Mouse (Mus musculus) midbrain, embryonic 11.5 days (tissue): ENCODE measurements around the gene Gm10447. TPM values are rescaled to one million over a fixed set of nuclear protein-coding genes. Genes with fewer than 3 reads are reported as not detected.
"Not testable (repeated sequence)": the region's sequence is repeated elsewhere in the genome, so short reads cannot be mapped to it uniquely, and the experiment has no call there.

Source experiments
- ATAC-seq: fragments of 200-750 bp; cut with Nextera tagmentation; 2 replicates; pipeline ENCODE4 v1.8.0; 2017; ENCODE audit warnings: moderate TSS enrichment, moderate library complexity; ENCODE audit not compliant: low FRiP score
- DNase-seq: peaks from one replicate; pipeline ENCODE4 v3.0.0; 2015; ENCODE audit warnings: low spot score; ENCODE audit errors: missing footprints
- H3K27ac ChIP-seq: fragments of 300-500 bp; sonication (generic); 2 replicates; pipeline ENCODE4 v1.5.1; 2014; ENCODE audit warnings: low read depth, low read length
- H3K27me3 ChIP-seq: fragments of 300-500 bp; sonication (generic); 2 replicates; pipeline ENCODE4 v1.6.1; 2014; ENCODE audit warnings: mild to moderate bottlenecking, low read length, moderate library complexity, mixed read lengths; ENCODE audit not compliant: control insufficient read depth, insufficient read depth
- H3K36me3 ChIP-seq: fragments of 300-500 bp; sonication (generic); 2 replicates; pipeline ENCODE4 v1.6.1; 2014; ENCODE audit warnings: mild to moderate bottlenecking, low read length, moderate library complexity, mixed read lengths; ENCODE audit not compliant: control insufficient read depth, insufficient read depth
- H3K4me1 ChIP-seq: fragments of 300-500 bp; sonication (generic); 2 replicates; pipeline ENCODE4 v1.6.1; 2014; ENCODE audit warnings: low read length; ENCODE audit not compliant: control insufficient read depth, insufficient read depth
- H3K4me2 ChIP-seq: fragments of 300-500 bp; sonication (generic); 2 replicates; pipeline ENCODE4 v1.6.1; 2014; ENCODE audit warnings: mild to moderate bottlenecking, moderate library complexity
- H3K4me3 ChIP-seq: fragments of 300-500 bp; sonication (generic); 2 replicates; pipeline ENCODE4 v1.5.1; 2014; ENCODE audit warnings: low read depth, low read length
- H3K9ac ChIP-seq: fragments of 300-500 bp; sonication (generic); 2 replicates; pipeline ENCODE4 v1.6.1; 2014; ENCODE audit warnings: low read length
- H3K9me3 ChIP-seq: fragments of 300-500 bp; sonication (generic); 2 replicates; pipeline ENCODE4 v1.6.1; 2016; ENCODE audit warnings: low read length; ENCODE audit not compliant: control insufficient read depth
- WGBS: fragments of 180-500 bp; shearing (Covaris S2); extraction: QIAGEN DNeasy Blood & Tissue Kit; methylation state at CpG from one replicate; pipeline ENCODE4 v1.1.7; 2014; 5-methylcytosine and 5-hydroxymethylcytosine counted together
- polyA plus RNA-seq: library from polyadenylated mRNA; unstranded; fragments of >200 nt; fragmentation: Nextera tagmentation; extraction: Ambion mirVana; gene quantifications from 2 replicates; pipeline ENCODE4 v1.2.1, GENCODE M21; 2014

Gene Gm10447
- polyA plus RNA-seq, 1 experiment from 2014 or later, result not detected

- not testable (repeated sequence) for H3K27me3 ChIP-seq, DNase-seq, H3K9ac ChIP-seq, H3K27ac ChIP-seq, H3K4me2 ChIP-seq, ATAC-seq, H3K4me3 ChIP-seq, H3K9me3 ChIP-seq, H3K36me3 ChIP-seq, H3K4me1 ChIP-seq
- WGBS, result 88% methylated on average over 3 of the region's 3 CpGs
Observed at GRCm38 (mm10) chr11:53426914-53427313, 30.0 kb downstream of the Gm10447 start.

- Histone ChIP-seq H3K9ac (no peak overlapping the region), H3K27me3 (no peaks in the 10 kb centered on the region), H3K4me3 (no peak overlapping the region), H3K36me3 (no peaks in the 10 kb centered on the region), H3K9me3 (no peaks in the 10 kb centered on the region), H3K4me1 (peaks cover 7% of the 10 kb centered on the region), H3K4me2 (no peak overlapping the region), H3K27ac (no peak overlapping the region)
- 88% methylated on average over 6 of the region's 6 CpGs for WGBS
- DNase-seq (no peak), ATAC-seq (no peak)
Observed at GRCm38 (mm10) chr11:53425711-53426255, 31.1 kb downstream of the Gm10447 start.

- DNase-seq, result no peak
- ATAC-seq, result no peak
- H3K27ac ChIP-seq, result no peak overlapping the region
- H3K4me1 ChIP-seq, result peaks cover 7% of the 10 kb centered on the region
- no peak overlapping the region for H3K9ac ChIP-seq
- no peak overlapping the region for H3K4me2 ChIP-seq
- no peaks in the 10 kb centered on the region for H3K36me3 ChIP-seq
- H3K4me3 ChIP-seq, result no peak overlapping the region
- WGBS, result 88% methylated on average over 3 of the region's 3 CpGs
- no peaks in the 10 kb centered on the region for H3K9me3 ChIP-seq
- no peaks in the 10 kb centered on the region for H3K27me3 ChIP-seq
Observed at GRCm38 (mm10) chr11:53425251-53425650, 31.7 kb downstream of the Gm10447 start.

- Histone ChIP-seq H3K9ac (no peak overlapping the region), H3K27ac (no peak overlapping the region), H3K27me3 (no peaks in the 10 kb centered on the region), H3K4me2 (no peak overlapping the region), H3K36me3 (no peaks in the 10 kb centered on the region), H3K4me1 (peaks cover 5% of the 10 kb centered on the region), H3K9me3 (no peaks in the 10 kb centered on the region), H3K4me3 (no peak overlapping the region)
- WGBS, result 85% methylated on average over 2 of the region's 2 CpGs
- no peak for ATAC-seq
- DNase-seq, result no peak
Observed at GRCm38 (mm10) chr11:53424826-53425225, 32.1 kb downstream of the Gm10447 start.

GRCm38 (mm10) chr11:53423036-53423435 lies 33.9 kb downstream of the Gm10447 start, which contains the start of gene Leap2:
Gene Leap2, minus strand, starts transcription at chr11:53423170.
- Histone ChIP-seq H3K9me3 (no peaks in the 10 kb centered on the region), H3K4me1 (no peaks in the 10 kb centered on the region), H3K36me3 (no peaks in the 10 kb centered on the region), H3K27ac (no peak within 1 kb of the TSS), H3K4me2 (no peak within 1 kb of the TSS), H3K27me3 (no peaks in the 10 kb centered on the region), H3K9ac (no peak within 1 kb of the TSS), H3K4me3 (no peak within 1 kb of the TSS)
- DNase-seq (no peak), ATAC-seq (no peak)
- WGBS, result 92% methylated on average over 4 of the region's 4 CpGs

- Histone ChIP-seq H3K9ac (no peak overlapping the region), H3K9me3 (no peaks in the 10 kb centered on the region), H3K4me3 (no peak overlapping the region), H3K4me2 (no peak overlapping the region), H3K36me3 (peaks cover 15% of the 10 kb centered on the region), H3K27me3 (no peaks in the 10 kb centered on the region), H3K4me1 (no peaks in the 10 kb centered on the region), H3K27ac (no peak overlapping the region)
- DNase-seq (no peak), ATAC-seq (no peak)
Observed at GRCm38 (mm10) chr11:53418048-53418447, 38.9 kb downstream of the Gm10447 start.

- no peaks in the 10 kb centered on the region for H3K9me3 ChIP-seq
- H3K4me3 ChIP-seq, result no peak overlapping the region
- no peak overlapping the region for H3K4me2 ChIP-seq
- ATAC-seq, result no peak
- WGBS, result 95% methylated on average over 4 of the region's 4 CpGs
- no peak for DNase-seq
- H3K4me1 ChIP-seq, result no peaks in the 10 kb centered on the region
- no peak overlapping the region for H3K27ac ChIP-seq
- H3K36me3 ChIP-seq, result peaks cover 26% of the 10 kb centered on the region
- no peak overlapping the region for H3K9ac ChIP-seq
- no peaks in the 10 kb centered on the region for H3K27me3 ChIP-seq
Observed at GRCm38 (mm10) chr11:53413871-53414270, 43.0 kb downstream of the Gm10447 start.

- Histone ChIP-seq H3K27me3 (no peaks in the 10 kb centered on the region), H3K27ac (no peak overlapping the region), H3K36me3 (peaks cover 29% of the 10 kb centered on the region), H3K4me1 (no peaks in the 10 kb centered on the region), H3K9me3 (no peaks in the 10 kb centered on the region), H3K9ac (no peak overlapping the region), H3K4me2 (no peak overlapping the region), H3K4me3 (no peak overlapping the region)
- no peak for ATAC-seq
- DNase-seq, result no peak
Observed at GRCm38 (mm10) chr11:53411738-53412137, 45.2 kb downstream of the Gm10447 start.
